Mouse (Mus musculus): ENCODE results near the gene Brpf1.

DNA sequence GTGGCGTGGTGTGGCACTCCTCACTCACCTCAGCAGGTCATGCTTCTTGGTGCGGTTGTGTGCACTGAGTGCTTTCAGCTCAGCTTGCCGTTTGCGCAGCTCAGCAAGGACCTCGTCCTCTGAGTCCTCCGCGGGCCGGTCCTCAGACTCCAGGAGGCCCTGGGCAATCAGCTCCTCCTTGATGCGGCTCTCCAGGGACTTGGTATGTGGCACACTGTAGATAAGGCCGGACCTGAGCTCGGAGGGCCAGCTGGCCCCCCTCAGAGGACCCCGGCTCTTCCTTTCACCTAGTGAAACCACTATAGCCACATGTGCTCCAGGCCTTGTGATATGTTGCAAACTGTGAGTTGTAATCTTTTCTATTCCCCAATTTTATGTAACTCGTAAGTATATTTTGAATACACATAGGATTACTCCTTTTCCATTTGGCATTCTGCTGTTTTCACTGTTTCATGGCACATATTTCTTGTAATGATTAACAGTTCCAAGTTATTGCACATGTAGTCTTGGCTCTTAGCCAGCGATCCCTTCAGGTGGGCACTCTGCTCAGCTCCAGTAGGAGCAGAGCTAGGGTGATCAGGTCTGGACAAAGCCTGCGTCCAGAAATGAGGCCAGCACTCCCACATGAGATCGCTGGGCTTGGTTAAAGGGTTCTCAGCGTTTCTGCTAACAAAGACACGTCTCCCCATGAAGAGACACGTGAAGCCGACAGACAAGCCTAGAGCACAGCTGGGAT, 63.4 kb downstream of the Brpf1 start:
- TF ChIP-seq POLR2A (IDR thresholded peaks at IDR 0.05; ENCODE audit: insufficient read depth, low read depth, low read length), result no peak
- no peak for TF ChIP-seq CTCF (IDR thresholded peaks at IDR 0.05)
